Mouse (Mus musculus) left cerebral cortex, adult 18-20 months (tissue): ENCODE results near the gene Jakmip3. TPM values are rescaled to one million over a fixed set of nuclear protein-coding genes. Genes with fewer than 3 reads are reported as not detected.

Source experiments
- DNase-seq, 2 experiments: peaks; one replicate each; pipeline ENCODE4 v3.0.0; 2021 to 2022; ENCODE audit warnings: low spot score in 2 of 2, mixed read lengths in 1 of 2
- total RNA-seq, 2 experiments: library from RNA; stranded (reverse); gene quantifications; 2 replicates each; pipeline ENCODE4 v1.2.3; 2021

Jakmip3 gene
- total RNA-seq, 2 experiments from 2014 or later, result 45.8 to 52.1 TPM

- no peak for DNase-seq
These were observed 153.3 kb downstream of the Jakmip3 start for GRCm38 (mm10) chr7:139093781-139094180.

- DNase-seq, result no peak
These were observed 154.2 kb downstream of the Jakmip3 start for GRCm38 (mm10) chr7:139094761-139095160.

- no peak for DNase-seq
These were observed 154.8 kb downstream of the Jakmip3 start for GRCm38 (mm10) chr7:139095282-139095681.

- no peak for DNase-seq
These were observed 155.9 kb downstream of the Jakmip3 start for GRCm38 (mm10) chr7:139096399-139096798.

GRCm38 (mm10) chr7:139100531-139101095 lies 160.1 kb downstream of the Jakmip3 start:
- DNase-seq, result no peak

- no peak for DNase-seq
These were observed 160.8 kb downstream of the Jakmip3 start for GRCm38 (mm10) chr7:139101286-139101804.

GRCm38 (mm10) chr7:139101826-139102225 lies 161.3 kb downstream of the Jakmip3 start:
- no peak for DNase-seq

- DNase-seq, result no peak
These were observed 163.4 kb downstream of the Jakmip3 start for GRCm38 (mm10) chr7:139103960-139104381.

- no peak for DNase-seq
These were observed 164.5 kb downstream of the Jakmip3 start for GRCm38 (mm10) chr7:139105076-139105475.

- no peak for DNase-seq
These were observed 165.2 kb downstream of the Jakmip3 start for GRCm38 (mm10) chr7:139105705-139106104.

- DNase-seq, result no peak
These were observed 167.5 kb downstream of the Jakmip3 start for GRCm38 (mm10) chr7:139107908-139108650.

GRCm38 (mm10) chr7:139119152-139119774 lies 178.7 kb downstream of the Jakmip3 start:
- peak; percentile 86 to 91 for DNase-seq

- DNase-seq, result no peak
These were observed 179.2 kb downstream of the Jakmip3 start for GRCm38 (mm10) chr7:139119775-139120153.

- no peak for DNase-seq
These were observed 185.4 kb downstream of the Jakmip3 start for GRCm38 (mm10) chr7:139125881-139126280.

- no peak for DNase-seq
These were observed 186.0 kb downstream of the Jakmip3 start for GRCm38 (mm10) chr7:139126549-139126948.

- no peak for DNase-seq
These were observed 188.5 kb downstream of the Jakmip3 start for GRCm38 (mm10) chr7:139128994-139129393.

GRCm38 (mm10) chr7:139130361-139130760 lies 189.8 kb downstream of the Jakmip3 start:
- DNase-seq, result no peak

GRCm38 (mm10) chr7:139131538-139131937 lies 191.0 kb downstream of the Jakmip3 start:
- no peak for DNase-seq

GRCm38 (mm10) chr7:139133446-139133845 lies 192.9 kb downstream of the Jakmip3 start:
- DNase-seq, result no peak
